Mouse (Mus musculus) liver, embryonic 14.5 days (tissue): ENCODE results near the gene Map4k2. TPM values are rescaled to one million over a fixed set of nuclear protein-coding genes. Genes with fewer than 3 reads are reported as not detected.

Source experiments
- ATAC-seq: fragments of 200-750 bp; cut with Nextera tagmentation; 2 replicates; pipeline ENCODE4 v1.8.0; 2017; ENCODE audit warnings: moderate number of reproducible peaks, mild to moderate bottlenecking, moderate library complexity; ENCODE audit not compliant: insufficient read depth
- DNase-seq, 3 experiments: peaks; one replicate each; pipeline ENCODE4 v3.0.0-alpha.2; 2012 to 2013; ENCODE audit warnings: low read depth in 3 of 3, low spot score in 3 of 3
- H3K27ac ChIP-seq: fragments of 300-500 bp; sonication (generic); 2 replicates; pipeline ENCODE4 v1.5.1; 2014; ENCODE audit warnings: moderate library complexity, mild to moderate bottlenecking, control low read depth, inconsistent platforms
- H3K27me3 ChIP-seq: fragments of 300-500 bp; sonication (generic); 2 replicates; pipeline ENCODE4 v1.6.1; 2014; ENCODE audit warnings: mild to moderate bottlenecking, low read length, moderate library complexity; ENCODE audit not compliant: control insufficient read depth, insufficient read depth
- H3K36me3 ChIP-seq: fragments of 300-500 bp; sonication (generic); replicated peaks from 2 replicates; pipeline ENCODE4 v1.6.1; 2014; ENCODE audit warnings: low read depth; ENCODE audit not compliant: control insufficient read depth, insufficient read depth
- H3K4me1 ChIP-seq, 2 experiments: fragments of 200-500 bp in 1 of 2; fragments of 300-500 bp in 1 of 2; sonication (generic) in 1 of 2; replicated peaks; 2 replicates each; pipeline ENCODE4 v1.6.1; 2012 to 2014; ENCODE audit warnings: antibody characterized with exemption in 1 of 2, inconsistent platforms in 1 of 2, low read length in 1 of 2; ENCODE audit not compliant: control insufficient read depth in 2 of 2, insufficient read depth in 2 of 2
- H3K4me2 ChIP-seq: fragments of 300-500 bp; sonication (generic); 2 replicates; pipeline ENCODE4 v1.6.1; 2014; ENCODE audit warnings: low read depth, mild to moderate bottlenecking, control low read depth, moderate library complexity
- H3K4me3 ChIP-seq, 2 experiments: fragments of 200-500 bp in 1 of 2; fragments of 300-500 bp in 1 of 2; sonication (generic) in 1 of 2; 2 replicates each; pipeline ENCODE4 v1.5.1; 2012 to 2014; ENCODE audit warnings: low read depth in 2 of 2, low read length in 2 of 2, mild to moderate bottlenecking in 2 of 2, control low read depth in 1 of 2, inconsistent platforms in 1 of 2, moderate library complexity in 1 of 2; ENCODE audit not compliant: insufficient read depth in 1 of 2
- H3K9ac ChIP-seq: fragments of 300-500 bp; sonication (generic); replicated peaks from 2 replicates; pipeline ENCODE4 v1.6.1; 2014; ENCODE audit warnings: mild to moderate bottlenecking, control low read depth, moderate library complexity
- H3K9me3 ChIP-seq: fragments of 300-500 bp; sonication (generic); 2 replicates; pipeline ENCODE4 v1.6.1; 2016; ENCODE audit warnings: low read length, mixed read lengths; ENCODE audit not compliant: control insufficient read depth
- CTCF ChIP-seq: IDR thresholded peaks from 2 replicates; pipeline ENCODE4 v1.5.1; 2016; ENCODE audit warnings: antibody characterized with exemption, low read depth, control low read depth
- EP300 ChIP-seq: IDR thresholded peaks from 2 replicates; pipeline ENCODE4 v1.6.1; 2016; ENCODE audit warnings: antibody characterized with exemption, low read depth
- WGBS: fragments of 180-500 bp; shearing (Covaris S2); extraction: QIAGEN DNeasy Blood & Tissue Kit; methylation state at CpG from one replicate; pipeline ENCODE4 v1.1.7; 2014; ENCODE audit not compliant: insufficient replicate concordance; 5-methylcytosine and 5-hydroxymethylcytosine counted together
- polyA plus RNA-seq, 2 experiments: library from polyadenylated mRNA; depleted of rRNA in 1 of 2; stranded (reverse) in 1 of 2; unstranded in 1 of 2; fragments of >200 nt; fragmentation: Nextera tagmentation in 1 of 2; extraction: Ambion mirVana in 1 of 2; gene quantifications; 2 replicates each; pipeline versions ENCODE4 v1.2.1 to v1.2.3; 2012 to 2014

Map4k2 gene
- polyA plus RNA-seq, 2 experiments: 3.0 to 17.6 TPM

DNA sequence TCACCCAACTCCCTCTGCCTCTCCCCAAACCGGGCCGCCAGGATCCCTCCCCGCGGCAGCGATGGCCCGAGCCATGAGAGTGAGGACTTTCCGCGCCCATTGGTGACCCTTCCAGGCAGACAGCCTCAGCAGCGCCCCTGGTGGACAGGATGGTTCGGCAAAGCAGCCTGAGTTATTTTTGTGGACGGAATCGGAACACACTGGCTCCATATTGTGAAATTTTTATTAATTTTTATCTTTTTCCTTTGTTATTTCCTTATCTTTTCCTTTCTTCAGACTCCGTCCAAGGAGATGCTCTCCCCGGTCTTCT is 35.3 kb downstream of the Map4k2 start:
- TF ChIP-seq CTCF (peak; percentile 86), EP300 (no peak)
- Histone ChIP-seq H3K9me3 (no peaks in the 10 kb centered on the region), H3K36me3 (peaks cover 75% of the 10 kb centered on the region), H3K4me2 (no peak overlapping the region), H3K4me1 (no peaks in the 10 kb centered on the region), H3K9ac (no peak overlapping the region), H3K27ac (no peak overlapping the region), H3K4me3 (no peak overlapping the region), H3K27me3 (no peaks in the 10 kb centered on the region)
- DNase-seq (no peak), ATAC-seq (no peak)
- 80% methylated on average over 14 of the region's 14 CpGs for WGBS

GRCm38 (mm10) chr19:6376643-6377042 is 35.7 kb downstream of the Map4k2 start:
- TF ChIP-seq EP300: no peak
- no peak for TF ChIP-seq CTCF
- peaks cover 71% of the 10 kb centered on the region for H3K36me3 ChIP-seq
- no peaks in the 10 kb centered on the region for H3K27me3 ChIP-seq
- no peak overlapping the region for H3K4me3 ChIP-seq
- no peak overlapping the region for H3K27ac ChIP-seq
- no peak for ATAC-seq
- no peaks in the 10 kb centered on the region for H3K4me1 ChIP-seq
- WGBS: 72% methylated on average over 2 of the region's 2 CpGs
- no peak overlapping the region for H3K9ac ChIP-seq
- no peak overlapping the region for H3K4me2 ChIP-seq
- no peaks in the 10 kb centered on the region for H3K9me3 ChIP-seq
- no peak for DNase-seq

- Histone ChIP-seq H3K9me3 (no peaks in the 10 kb centered on the region), H3K27me3 (no peaks in the 10 kb centered on the region), H3K4me2 (no peak overlapping the region), H3K36me3 (peaks cover 62% of the 10 kb centered on the region), H3K4me3 (no peak overlapping the region), H3K9ac (no peak overlapping the region), H3K27ac (no peak overlapping the region), H3K4me1 (no peaks in the 10 kb centered on the region)
- DNase-seq: no peak
- TF ChIP-seq EP300 (no peak), CTCF (no peak)
- ATAC-seq: no peak
- 81% methylated on average over 11 of the region's 11 CpGs for WGBS
Measured at GRCm38 (mm10) chr19:6377327-6378040, 36.5 kb downstream of the Map4k2 start.

- DNase-seq (no peak), ATAC-seq (no peak)
- no peak for TF ChIP-seq EP300
- Histone ChIP-seq H3K4me3 (no peak overlapping the region), H3K4me2 (no peak overlapping the region), H3K4me1 (peaks cover 0 to 4% of the 10 kb centered on the region in 2 experiments; a peak in 2 of 4 replicates), H3K9ac (no peak overlapping the region), H3K36me3 (peaks cover 32% of the 10 kb centered on the region), H3K27me3 (no peaks in the 10 kb centered on the region), H3K9me3 (no peaks in the 10 kb centered on the region), H3K27ac (no peak overlapping the region)
- 89% methylated on average over 9 of the region's 9 CpGs for WGBS
Measured at GRCm38 (mm10) chr19:6380411-6381166, 39.7 kb downstream of the Map4k2 start.

GRCm38 (mm10) chr19:6381238-6381637 is 40.3 kb downstream of the Map4k2 start:
- H3K36me3 ChIP-seq: peaks cover 26% of the 10 kb centered on the region
- H3K27me3 ChIP-seq: no peaks in the 10 kb centered on the region
- DNase-seq: no peak
- no peak for TF ChIP-seq EP300
- TF ChIP-seq CTCF: no peak
- ATAC-seq: no peak
- H3K4me2 ChIP-seq: no peak overlapping the region
- whole genome bisulfite sequencing: 93% methylated on average over 5 of the region's 5 CpGs
- no peaks in the 10 kb centered on the region for H3K9me3 ChIP-seq
- H3K4me1 ChIP-seq: peaks cover 0 to 4% of the 10 kb centered on the region in 2 experiments; a peak in 2 of 4 replicates
- H3K27ac ChIP-seq: no peak overlapping the region
- H3K4me3 ChIP-seq: no peak overlapping the region
- H3K9ac ChIP-seq: no peak overlapping the region
